In the genomic region with DNA sequence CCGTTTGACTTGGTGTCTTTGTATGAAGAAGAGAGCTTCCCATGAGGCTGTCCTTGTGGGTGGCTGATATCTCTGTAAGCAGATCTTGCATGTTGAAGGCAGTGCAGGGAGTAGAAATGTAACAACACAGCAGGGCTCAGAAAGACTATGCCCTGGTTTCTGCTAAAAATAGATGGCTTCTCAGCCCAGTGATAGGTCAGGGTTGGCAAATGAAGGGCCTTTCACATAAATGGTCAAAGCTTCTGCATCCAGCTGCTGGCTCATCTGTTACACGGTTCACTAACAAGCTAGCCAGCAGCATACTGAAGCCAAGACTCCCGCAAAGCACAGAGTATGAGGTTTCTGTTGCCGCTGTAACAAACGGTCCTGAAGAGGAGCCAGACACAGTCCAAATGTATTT, we compare ENCODE assay signal across 12 mouse cellular contexts. TPM values are rescaled to one million over a fixed set of nuclear protein-coding genes. Genes with fewer than 3 reads are reported as not detected.
"Had no signal": no experiment of that assay in that cellular context is flagged by ENCODE, and none has a peak within 500 bp of the region (broad histone marks: within the 10 kb centered on the region; RNA-seq: fewer than 3 reads in every experiment).

No protein-coding gene starts in this region.

- H3K4me3 ChIP-seq: limb, embryonic 10.5 days; liver, embryonic 15.5 days; midbrain, embryonic 13.5 days; stomach, embryonic 15.5 days had no signal

- DNase-seq: kidney, postnatal 25 days; layer of hippocampus, adult 9-11 months; lung, adult 2 months; lung, postnatal 36 days; spleen, adult 18-20 months; thymus, adult 2 months; thymus, postnatal 25 days had no signal

- H3K27ac ChIP-seq: limb, embryonic 10.5 days; liver, embryonic 15.5 days; midbrain, embryonic 13.5 days; stomach, embryonic 15.5 days had no signal

RNA-seq across cellular contexts. Expression of a gene that starts 34.5 kb away (rescaled TPM):
- total RNA-seq: megakaryocyte progenitor cell, adult 5-6 weeks had no signal
